Mouse (Mus musculus) intestine, postnatal 0 days (tissue): ENCODE results near the gene Syk. TPM values are rescaled to one million over a fixed set of nuclear protein-coding genes. Genes with fewer than 3 reads are reported as not detected.

Experiments used
- ATAC-seq: fragments of 200-750 bp; cut with Nextera tagmentation; 2 replicates; pipeline ENCODE4 v1.8.0; 2017; ENCODE audit warnings: mild to moderate bottlenecking, moderate TSS enrichment, moderate library complexity
- H3K27ac ChIP-seq: fragments of 300-500 bp; sonication (generic); 2 replicates; pipeline ENCODE4 v1.5.1; 2014; ENCODE audit warnings: mild to moderate bottlenecking, low read depth, low read length, moderate library complexity
- H3K27me3 ChIP-seq: fragments of 300-500 bp; sonication (generic); replicated peaks from 2 replicates; pipeline ENCODE4 v1.6.1; 2014; ENCODE audit warnings: low read length, mixed read lengths; ENCODE audit not compliant: control insufficient read depth, insufficient read depth
- H3K36me3 ChIP-seq: fragments of 300-500 bp; sonication (generic); 2 replicates; pipeline ENCODE4 v1.6.1; 2014; ENCODE audit warnings: mild to moderate bottlenecking, moderate library complexity; ENCODE audit not compliant: control insufficient read depth, insufficient read depth
- H3K4me1 ChIP-seq: fragments of 300-500 bp; sonication (generic); replicated peaks from 2 replicates; pipeline ENCODE4 v1.6.1; 2014; ENCODE audit warnings: antibody characterized with exemption, low read length, mixed read lengths; ENCODE audit not compliant: control insufficient read depth, insufficient read depth
- H3K4me2 ChIP-seq: fragments of 300-500 bp; sonication (generic); replicated peaks from 2 replicates; pipeline ENCODE4 v1.6.1; 2014; ENCODE audit warnings: low read depth, mild to moderate bottlenecking, moderate library complexity
- H3K4me3 ChIP-seq: fragments of 300-500 bp; sonication (generic); 2 replicates; pipeline ENCODE4 v1.5.1; 2014; ENCODE audit warnings: low read depth, low read length
- H3K9ac ChIP-seq: fragments of 300-500 bp; sonication (generic); 2 replicates; pipeline ENCODE4 v1.6.1; 2014; ENCODE audit warnings: mild to moderate bottlenecking, low read depth, low read length
- H3K9me3 ChIP-seq: fragments of 300-500 bp; sonication (generic); 2 replicates; pipeline ENCODE4 v1.6.1; 2016; ENCODE audit warnings: mixed run types; ENCODE audit not compliant: control insufficient read depth
- CTCF ChIP-seq: sonication (generic); IDR thresholded peaks from 2 replicates; pipeline ENCODE4 v1.5.1; 2016; ENCODE audit warnings: low read depth, mild to moderate bottlenecking, control low read depth, antibody characterized with exemption, moderate library complexity
- WGBS: fragments of 180-500 bp; shearing (Covaris S2); extraction: QIAGEN DNeasy Blood & Tissue Kit; methylation state at CpG from one replicate; pipeline ENCODE4 v1.1.7; 2014; 5-methylcytosine and 5-hydroxymethylcytosine counted together
- polyA plus RNA-seq: library from polyadenylated mRNA; unstranded; fragments of >200 nt; fragmentation: Nextera tagmentation; extraction: Ambion mirVana; gene quantifications from 2 replicates; pipeline ENCODE4 v1.2.1, GENCODE M21; 2015

The Syk gene
- polyA plus RNA-seq, 1 experiment from 2014 or later = 2.0 TPM

- Histone ChIP-seq H3K27ac (no peak overlapping the region), H3K27me3 (no peaks in the 10 kb centered on the region), H3K9me3 (no peaks in the 10 kb centered on the region), H3K4me1 (no peaks in the 10 kb centered on the region), H3K36me3 (no peaks in the 10 kb centered on the region), H3K4me3 (no peak overlapping the region), H3K4me2 (no peak overlapping the region), H3K9ac (no peak overlapping the region)
- 31% methylated on average over 9 of the region's 9 CpGs for WGBS
- TF ChIP-seq CTCF = peak; percentile 90
- ATAC-seq = no peak
Observed at GRCm38 (mm10) chr13:52628602-52629001, 45.6 kb downstream of the Syk start.

GRCm38 (mm10) chr13:52631624-52632023, 48.7 kb downstream of the Syk start:
- WGBS = 43% methylated on average over 4 of the region's 4 CpGs
- Histone ChIP-seq H3K27me3 (no peaks in the 10 kb centered on the region), H3K36me3 (no peaks in the 10 kb centered on the region; the same call in 1 of the 2 replicates), H3K4me1 (no peaks in the 10 kb centered on the region), H3K4me2 (no peak overlapping the region), H3K4me3 (no peak overlapping the region), H3K9me3 (no peaks in the 10 kb centered on the region), H3K9ac (no peak overlapping the region), H3K27ac (no peak overlapping the region)
- ATAC-seq = no peak
- no peak for TF ChIP-seq CTCF

GRCm38 (mm10) chr13:52635484-52635883, 52.5 kb downstream of the Syk start:
- H3K27ac ChIP-seq = no peak overlapping the region
- H3K4me2 ChIP-seq = no peak overlapping the region
- no peak overlapping the region for H3K4me3 ChIP-seq
- 85% methylated on average over 3 of the region's 3 CpGs for WGBS
- H3K27me3 ChIP-seq = no peaks in the 10 kb centered on the region
- H3K4me1 ChIP-seq = no peaks in the 10 kb centered on the region
- no peak for ATAC-seq
- no peak for TF ChIP-seq CTCF
- H3K9me3 ChIP-seq = no peaks in the 10 kb centered on the region
- no peak overlapping the region for H3K9ac ChIP-seq
- no peaks in the 10 kb centered on the region; the same call in 1 of the 2 replicates for H3K36me3 ChIP-seq

- H3K4me1 ChIP-seq = no peaks in the 10 kb centered on the region
- H3K4me3 ChIP-seq = no peak overlapping the region
- H3K4me2 ChIP-seq = no peak overlapping the region
- no peaks in the 10 kb centered on the region for H3K9me3 ChIP-seq
- H3K9ac ChIP-seq = no peak overlapping the region
- ATAC-seq = no peak; the same call in 1 of the 2 replicates
- no peak for TF ChIP-seq CTCF
- H3K27ac ChIP-seq = no peak overlapping the region
- 86% methylated on average over 10 of the region's 10 CpGs for WGBS
- no peaks in the 10 kb centered on the region; the same call in 1 of the 2 replicates for H3K36me3 ChIP-seq
- H3K27me3 ChIP-seq = no peaks in the 10 kb centered on the region
Observed at GRCm38 (mm10) chr13:52636176-52636748, 53.3 kb downstream of the Syk start.

- 84% methylated on average over 3 of the region's 3 CpGs for WGBS
- ATAC-seq = no peak
- Histone ChIP-seq H3K4me1 (no peaks in the 10 kb centered on the region), H3K27ac (no peak overlapping the region), H3K9me3 (no peaks in the 10 kb centered on the region), H3K9ac (no peak overlapping the region), H3K36me3 (peaks cover 5% of the 10 kb centered on the region; the same call in 1 of the 2 replicates), H3K4me2 (no peak overlapping the region), H3K27me3 (no peaks in the 10 kb centered on the region), H3K4me3 (no peak overlapping the region)
- TF ChIP-seq CTCF = no peak
Observed at GRCm38 (mm10) chr13:52646566-52646965, 63.6 kb downstream of the Syk start.

- 65% methylated on average over 11 of the region's 11 CpGs for WGBS
- Histone ChIP-seq H3K27me3 (no peaks in the 10 kb centered on the region), H3K4me1 (no peaks in the 10 kb centered on the region), H3K9me3 (no peaks in the 10 kb centered on the region), H3K36me3 (peaks cover under 1% of the 10 kb centered on the region; the same call in 1 of the 2 replicates), H3K4me3 (no peak overlapping the region), H3K27ac (no peak overlapping the region), H3K4me2 (no peak overlapping the region), H3K9ac (no peak overlapping the region)
- no peak for TF ChIP-seq CTCF
- ATAC-seq = no peak
Observed at GRCm38 (mm10) chr13:52647996-52648712, 65.2 kb downstream of the Syk start.
